Comparison of ENCODE assay signal across 9 mouse cellular contexts in the genomic region with DNA sequence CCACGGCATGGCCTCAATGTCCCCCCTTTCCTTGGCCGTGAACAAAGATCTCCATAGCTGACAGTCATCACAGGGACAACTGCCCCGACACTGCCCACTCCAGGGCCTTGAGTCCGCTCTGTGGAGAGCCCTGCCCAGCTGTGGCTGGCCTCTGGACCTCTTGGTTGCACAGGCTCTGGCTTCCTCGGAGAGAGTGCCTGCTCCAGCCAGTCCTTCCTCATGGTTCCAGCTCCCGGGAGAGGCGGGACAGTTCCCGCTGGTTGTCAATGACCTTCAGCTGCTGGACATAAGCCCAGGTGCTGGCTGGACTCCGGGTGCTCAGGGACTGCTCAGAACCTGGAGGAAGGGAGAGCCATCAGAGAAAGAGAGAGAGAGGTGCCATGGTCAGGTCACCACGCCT. TPM values are rescaled to one million over a fixed set of nuclear protein-coding genes. Genes with fewer than 3 reads are reported as not detected.
DNase-seq lines count a peak whose midpoint lies in the region; ATAC-seq and TF ChIP-seq lines count a peak whose summit lies in the region.
"Had no signal": no experiment of that assay in that cellular context is flagged by ENCODE, and none has a peak within 500 bp of the region (broad histone marks: within the 10 kb centered on the region; RNA-seq: fewer than 3 reads in every experiment).

No protein-coding gene starts in this region.

- no peaks in the 10 kb centered on the region for H3K9me3 ChIP-seq in intestine, embryonic 15.5 days
- H3K9me3 ChIP-seq in intestine, postnatal 0 days (ENCODE audit: control insufficient read depth), result no peaks in the 10 kb centered on the region
- no peaks in the 10 kb centered on the region for H3K9me3 ChIP-seq in G1E (replicated peaks)
- H3K9me3 ChIP-seq in hindbrain, embryonic 15.5 days, result no peaks in the 10 kb centered on the region
- H3K9me3 ChIP-seq: stomach, embryonic 15.5 days had no signal

- no peak overlapping the region for H3K4me3 ChIP-seq in intestine, embryonic 15.5 days (replicated peaks)
- no peak overlapping the region for H3K4me3 ChIP-seq in intestine, postnatal 0 days (ENCODE audit: low read depth, low read length)
- peak overlapping the region; percentile 37; the same call in 1 of the 2 replicates for H3K4me3 ChIP-seq in G1E (ENCODE audit: low read depth, low read length)
- peak overlapping the region; percentile 48 for H3K4me3 ChIP-seq in gastrocnemius, adult 2 months
- no peak overlapping the region for H3K4me3 ChIP-seq in hindbrain, embryonic 15.5 days
- H3K4me3 ChIP-seq: stomach, embryonic 15.5 days had no signal

- no peak for DNase-seq in G1E (ENCODE audit: low spot score)
- peak; percentile 89 for DNase-seq in gastrocnemius, adult 2 months
- DNase-seq in skeletal muscle tissue, adult 2 months (ENCODE audit: low read depth, low spot score), result peak; percentile 82
- no peak for DNase-seq in left cerebral cortex, adult 9 months (ENCODE audit: low spot score in 2 of 2)

- H3K4me1 ChIP-seq in intestine, embryonic 15.5 days (replicated peaks), result peaks cover 9% of the 10 kb centered on the region
- H3K4me1 ChIP-seq in intestine, postnatal 0 days (replicated peaks; ENCODE audit: control insufficient read depth, insufficient read depth, low read length), result no peaks in the 10 kb centered on the region
- H3K4me1 ChIP-seq in G1E (ENCODE audit: insufficient read depth, low read depth, low read length), result peaks cover 34% of the 10 kb centered on the region
- H3K4me1 ChIP-seq in hindbrain, embryonic 15.5 days (replicated peaks), result peaks cover 18% of the 10 kb centered on the region

- no peak overlapping the region for H3K27ac ChIP-seq in intestine, embryonic 15.5 days
- no peak overlapping the region for H3K27ac ChIP-seq in intestine, postnatal 0 days (ENCODE audit: low read depth, low read length)
- peak overlapping the region; percentile 87 for H3K27ac ChIP-seq in gastrocnemius, adult 2 months
- peak overlapping the region; percentile 46; the same call in 1 of the 2 replicates for H3K27ac ChIP-seq in hindbrain, embryonic 15.5 days (replicated peaks)
- H3K27ac ChIP-seq: stomach, embryonic 15.5 days had no signal

- no peaks in the 10 kb centered on the region for H3K27me3 ChIP-seq in intestine, embryonic 15.5 days (replicated peaks)
- no peaks in the 10 kb centered on the region for H3K27me3 ChIP-seq in intestine, postnatal 0 days (replicated peaks; ENCODE audit: control insufficient read depth, insufficient read depth, low read length)
- peaks cover 39% of the 10 kb centered on the region; the same call in 1 of the 2 replicates for H3K27me3 ChIP-seq in G1E (ENCODE audit: insufficient read depth, low read length)
- no peaks in the 10 kb centered on the region for H3K27me3 ChIP-seq in hindbrain, embryonic 15.5 days
- H3K27me3 ChIP-seq: stomach, embryonic 15.5 days had no signal

- 69% methylated on average over 10 of the region's 10 CpGs for WGBS in intestine, embryonic 15.5 days
- WGBS in intestine, postnatal 0 days, result 59% methylated on average over 9 of the region's 10 CpGs
- WGBS in hindbrain, embryonic 15.5 days, result 64% methylated on average over 10 of the region's 10 CpGs

- H3K9ac ChIP-seq in intestine, embryonic 15.5 days, result no peak overlapping the region
- H3K9ac ChIP-seq in intestine, postnatal 0 days (ENCODE audit: low read depth, low read length), result no peak overlapping the region
- H3K9ac ChIP-seq in hindbrain, embryonic 15.5 days, result no peak overlapping the region
- H3K9ac ChIP-seq: stomach, embryonic 15.5 days had no signal

- H3K4me2 ChIP-seq in intestine, embryonic 15.5 days (replicated peaks), result no peak overlapping the region
- no peak overlapping the region for H3K4me2 ChIP-seq in intestine, postnatal 0 days (replicated peaks; ENCODE audit: low read depth)
- H3K4me2 ChIP-seq in hindbrain, embryonic 15.5 days, result no peak overlapping the region
- H3K4me2 ChIP-seq: stomach, embryonic 15.5 days had no signal

- H3K36me3 ChIP-seq in intestine, embryonic 15.5 days, result no peaks in the 10 kb centered on the region
- no peaks in the 10 kb centered on the region for H3K36me3 ChIP-seq in intestine, postnatal 0 days (ENCODE audit: control insufficient read depth, insufficient read depth)
- H3K36me3 ChIP-seq in G1E (replicated peaks), result peaks cover 36% of the 10 kb centered on the region
- no peaks in the 10 kb centered on the region for H3K36me3 ChIP-seq in hindbrain, embryonic 15.5 days
- H3K36me3 ChIP-seq: stomach, embryonic 15.5 days had no signal

- intact Hi-C loops in gastrocnemius, adult 2 months (cut with DNase I), result no loop called here

- ATAC-seq in intestine, embryonic 15.5 days, result peak; percentile 29; the same call in 1 of the 2 replicates
- no peak for ATAC-seq in intestine, postnatal 0 days
- no peak for ATAC-seq in G1E (ENCODE audit: extremely low read depth, insufficient number of reproducible peaks, low FRiP score, poor library complexity, severe bottlenecking)
- ATAC-seq in hindbrain, embryonic 15.5 days (ENCODE audit: low FRiP score, low read depth), result no peak
- ATAC-seq in activated CD4-positive, CD25-positive, alpha-beta regulatory T cell, adult 4 months, result no peak

- no peak for TF ChIP-seq CTCF in intestine, postnatal 0 days (IDR thresholded peaks at IDR 0.05; ENCODE audit: low read depth)
- no peak for TF ChIP-seq CTCF in G1E (IDR thresholded peaks at IDR 0.05; ENCODE audit: low read depth, low read length)
- no peak for TF ChIP-seq CTCF in gastrocnemius, adult 2 months (IDR thresholded peaks at IDR 0.05)

RNA-seq across cellular contexts. Expression of a gene that starts 14.2 kb away (rescaled TPM):
- 0.09 and 0.21 TPM in 2 replicates for polyA plus RNA-seq in intestine, embryonic 15.5 days (2015; fragmentation: Nextera tagmentation; extraction: Ambion mirVana)
- polyA plus RNA-seq in intestine, postnatal 0 days (2015; fragmentation: Nextera tagmentation; extraction: Ambion mirVana), result 0.40 and 0.42 TPM in 2 replicates
- total RNA-seq in G1E (2014; fragmentation: Nextera tagmentation), result not detected in 2 replicates
- total RNA-seq in G1E (2017), result 0.05 and 0.17 TPM in 2 replicates
- not detected in 2 replicates for polyA plus RNA-seq in G1E (2012)
- under 1 TPM; 0.13 to 0.22 TPM for total RNA-seq in gastrocnemius, adult 2 months (2021)
- 0.30 and 0.38 TPM in 2 replicates for polyA plus RNA-seq in hindbrain, embryonic 15.5 days (2015; fragmentation: Nextera tagmentation; extraction: Ambion mirVana)
- under 1 TPM in 1 of 2 experiments, not detected in 1; 0.33 TPM for polyA plus RNA-seq in activated CD4-positive, CD25-positive, alpha-beta regulatory T cell, adult 4 months (2017; shearing (Covaris generic))

RNA-seq across cellular contexts. Expression of a gene that starts 22.4 kb away (rescaled TPM):
- 6.9 and 7.8 TPM in 2 replicates for polyA plus RNA-seq in intestine, embryonic 15.5 days (2015; fragmentation: Nextera tagmentation; extraction: Ambion mirVana)
- polyA plus RNA-seq in intestine, postnatal 0 days (2015; fragmentation: Nextera tagmentation; extraction: Ambion mirVana), result 2.7 and 3.5 TPM in 2 replicates
- not detected in 2 replicates for total RNA-seq in G1E (2014; fragmentation: Nextera tagmentation)
- under 0.01 and 0.05 TPM in 2 replicates for total RNA-seq in G1E (2017)
- polyA plus RNA-seq in G1E (2012), result 0.23 and 0.25 TPM in 2 replicates
- total RNA-seq in gastrocnemius, adult 2 months (2021), result 10 to 100 TPM in 1 of 2 experiments, 1 to 10 TPM in 1; 9.8 to 13.6 TPM
- 15.3 and 15.5 TPM in 2 replicates for polyA plus RNA-seq in hindbrain, embryonic 15.5 days (2015; fragmentation: Nextera tagmentation; extraction: Ambion mirVana)
- polyA plus RNA-seq in activated CD4-positive, CD25-positive, alpha-beta regulatory T cell, adult 4 months (2017; shearing (Covaris generic)), result not detected

RNA-seq across cellular contexts. Expression of a gene that starts 33.0 kb away (rescaled TPM):
- 23.9 and 25.1 TPM in 2 replicates for polyA plus RNA-seq in intestine, embryonic 15.5 days (2015; fragmentation: Nextera tagmentation; extraction: Ambion mirVana)
- polyA plus RNA-seq in intestine, postnatal 0 days (2015; fragmentation: Nextera tagmentation; extraction: Ambion mirVana), result 23.1 and 24.3 TPM in 2 replicates
- total RNA-seq in G1E (2014; fragmentation: Nextera tagmentation), result 210 and 256 TPM in 2 replicates
- total RNA-seq in G1E (2017), result 108 and 116 TPM in 2 replicates
- polyA plus RNA-seq in G1E (2012), result 113 and 125 TPM in 2 replicates
- total RNA-seq in gastrocnemius, adult 2 months (2021), result 10 to 100 TPM; 44.5 to 47.1 TPM
- polyA plus RNA-seq in hindbrain, embryonic 15.5 days (2015; fragmentation: Nextera tagmentation; extraction: Ambion mirVana), result 93.1 and 97.5 TPM in 2 replicates
- polyA plus RNA-seq in activated CD4-positive, CD25-positive, alpha-beta regulatory T cell, adult 4 months (2017; shearing (Covaris generic)), result 10 to 100 TPM; 23.6 to 29.0 TPM

RNA-seq across cellular contexts. Expression of a gene that starts 39.7 kb away (rescaled TPM):
- polyA plus RNA-seq in intestine, embryonic 15.5 days (2015; fragmentation: Nextera tagmentation; extraction: Ambion mirVana), result 19.8 and 24.0 TPM in 2 replicates
- polyA plus RNA-seq in intestine, postnatal 0 days (2015; fragmentation: Nextera tagmentation; extraction: Ambion mirVana), result 11.8 and 12.0 TPM in 2 replicates
- total RNA-seq in G1E (2014; fragmentation: Nextera tagmentation) (14.6 and 19.8 TPM in 2 replicates), G1E (2017) (31.2 and 37.8 TPM in 2 replicates)
- polyA plus RNA-seq in G1E (2012), result 17.8 and 21.6 TPM in 2 replicates
- total RNA-seq in gastrocnemius, adult 2 months (2021), result 10 to 100 TPM; 11.4 to 13.3 TPM
- 31.7 and 34.7 TPM in 2 replicates for polyA plus RNA-seq in hindbrain, embryonic 15.5 days (2015; fragmentation: Nextera tagmentation; extraction: Ambion mirVana)
- 10 to 100 TPM; 23.4 to 30.7 TPM for polyA plus RNA-seq in activated CD4-positive, CD25-positive, alpha-beta regulatory T cell, adult 4 months (2017; shearing (Covaris generic))

Comparison
In these comparisons a context has a peak if more than half of its experiments do, and no peak if none do; other contexts are left out.
1. H3K27ac ChIP-seq: peak in gastrocnemius, adult 2 months (single experiment) and hindbrain, embryonic 15.5 days (single experiment); none in intestine, embryonic 15.5 days (single experiment) and intestine, postnatal 0 days (single experiment).
2. H3K4me3 ChIP-seq: peak in G1E (single experiment) and gastrocnemius, adult 2 months (single experiment); none in intestine, embryonic 15.5 days (single experiment), intestine, postnatal 0 days (single experiment) and hindbrain, embryonic 15.5 days (single experiment).
3. DNase-seq: peak in gastrocnemius, adult 2 months (single experiment) and skeletal muscle tissue, adult 2 months (single experiment); none in G1E (single experiment) and left cerebral cortex, adult 9 months (0 of 2).